Mouse (Mus musculus) midbrain, postnatal 0 days (tissue): ENCODE data around the gene Arid1a. TPM values are rescaled to one million over a fixed set of nuclear protein-coding genes. Genes with fewer than 3 reads are reported as not detected.
A peak's percentile ranks its signal among the peaks of the same experiment; 100 is the strongest.

Experiments
- ATAC-seq: fragments of 200-750 bp; cut with Nextera tagmentation; 2 replicates; pipeline ENCODE4 v1.8.0; 2017; ENCODE audit warnings: moderate number of reproducible peaks, mild to moderate bottlenecking, moderate TSS enrichment, moderate library complexity; ENCODE audit not compliant: low FRiP score
- DNase-seq: peaks from one replicate; pipeline ENCODE4 v3.0.0-alpha.2; 2015; ENCODE audit warnings: low spot score
- H3K27ac ChIP-seq: fragments of 300-500 bp; sonication (generic); 2 replicates; pipeline ENCODE4 v1.5.1; 2014; ENCODE audit warnings: low read depth, mild to moderate bottlenecking, low read length, mixed read lengths
- H3K27me3 ChIP-seq: fragments of 300-500 bp; sonication (generic); 2 replicates; pipeline ENCODE4 v1.6.1; 2014; ENCODE audit warnings: low read length, control low read depth, mixed read lengths; ENCODE audit not compliant: insufficient read depth
- H3K36me3 ChIP-seq: fragments of 300-500 bp; sonication (generic); 2 replicates; pipeline ENCODE4 v1.6.1; 2014; ENCODE audit warnings: low read length, control low read depth, mixed read lengths; ENCODE audit not compliant: insufficient read depth
- H3K4me1 ChIP-seq: fragments of 300-500 bp; sonication (generic); 2 replicates; pipeline ENCODE4 v1.6.1; 2014; ENCODE audit warnings: mild to moderate bottlenecking, control low read depth, antibody characterized with exemption, low read length, mixed read lengths; ENCODE audit not compliant: insufficient read depth
- H3K4me2 ChIP-seq: fragments of 300-500 bp; sonication (generic); 2 replicates; pipeline ENCODE4 v1.6.1; 2014; ENCODE audit warnings: low read depth, mild to moderate bottlenecking, low read length, mixed read lengths; ENCODE audit not compliant: poor library complexity, severe bottlenecking
- H3K4me3 ChIP-seq: fragments of 300-500 bp; sonication (generic); 2 replicates; pipeline ENCODE4 v1.5.1; 2014; ENCODE audit warnings: low read depth, mild to moderate bottlenecking, low read length, moderate library complexity
- H3K9ac ChIP-seq: fragments of 300-500 bp; sonication (generic); replicated peaks from 2 replicates; pipeline ENCODE4 v1.6.1; 2014; ENCODE audit warnings: mild to moderate bottlenecking, low read length, moderate library complexity, mixed read lengths; ENCODE audit not compliant: poor library complexity, severe bottlenecking
- H3K9me3 ChIP-seq: fragments of 300-500 bp; sonication (generic); 2 replicates; pipeline ENCODE4 v1.6.1; 2016; ENCODE audit warnings: low read length, control low read depth
- CTCF ChIP-seq: IDR thresholded peaks from 2 replicates; pipeline ENCODE4 v1.5.1; 2016; ENCODE audit warnings: antibody characterized with exemption, mild to moderate bottlenecking
- WGBS: fragments of 180-500 bp; shearing (Covaris S2); extraction: QIAGEN DNeasy Blood & Tissue Kit; methylation state at CpG from one replicate; pipeline ENCODE4 v1.1.7; 2014; 5-methylcytosine and 5-hydroxymethylcytosine counted together
- polyA plus RNA-seq: library from polyadenylated mRNA; unstranded; fragments of >200 nt; fragmentation: Nextera tagmentation; extraction: Ambion mirVana; gene quantifications from 2 replicates; pipeline ENCODE4 v1.2.1, GENCODE M21; 2015
- total RNA-seq: library from RNA; depleted of rRNA; stranded (reverse); fragments of >200 nt; gene quantifications from 2 replicates; pipeline ENCODE4 v1.2.3, GENCODE M21; 2014

Arid1a gene
- total and polyA plus RNA-seq, 2 experiments from 2014 or later: 19.5 to 66.2 TPM

GRCm38 (mm10) chr4:133645680-133646079 is 110.9 kb downstream of the Arid1a start:
- 49% methylated on average over 21 of the region's 21 CpGs for WGBS
- ATAC-seq: no peak
- Histone ChIP-seq H3K4me3 (no peak overlapping the region), H3K9me3 (0 out of 2 replicates have a peak, but pooled peaks cover 2% of the 10 kb centered on the region), H3K27ac (no peak overlapping the region), H3K27me3 (no peaks in the 10 kb centered on the region), H3K9ac (no peak overlapping the region), H3K4me1 (no peaks in the 10 kb centered on the region), H3K4me2 (no peak overlapping the region), H3K36me3 (no peaks in the 10 kb centered on the region)
- TF ChIP-seq CTCF: no peak
- no peak for DNase-seq

GRCm38 (mm10) chr4:133645195-133645594 is 111.4 kb downstream of the Arid1a start:
- ATAC-seq (no peak), DNase-seq (no peak)
- Histone ChIP-seq H3K9me3 (0 out of 2 replicates have a peak, but pooled peaks cover 2% of the 10 kb centered on the region), H3K4me3 (no peak overlapping the region), H3K36me3 (no peaks in the 10 kb centered on the region), H3K27me3 (no peaks in the 10 kb centered on the region), H3K27ac (no peak overlapping the region), H3K9ac (no peak overlapping the region), H3K4me1 (no peaks in the 10 kb centered on the region), H3K4me2 (no peak overlapping the region)
- TF ChIP-seq CTCF: peak; percentile 22; the same call in 1 of the 2 replicates
- WGBS: 84% methylated on average over 3 of the region's 3 CpGs

- 87% methylated on average over 5 of the region's 5 CpGs for WGBS
- no peak for ATAC-seq
Observed at GRCm38 (mm10) chr4:133634043-133634410, 122.5 kb downstream of the Arid1a start.

GRCm38 (mm10) chr4:133633332-133634042 is 123.1 kb downstream of the Arid1a start:
- Histone ChIP-seq H3K36me3 (no peaks in the 10 kb centered on the region), H3K27ac (peak overlapping the region; percentile 87), H3K4me1 (peaks cover 14% of the 10 kb centered on the region), H3K4me2 (peak overlapping the region; percentile 92), H3K9me3 (no peaks in the 10 kb centered on the region), H3K27me3 (no peaks in the 10 kb centered on the region), H3K9ac (peak overlapping the region; percentile 92), H3K4me3 (peak overlapping the region; percentile 85)
- DNase-seq (peak; percentile 81), ATAC-seq (peak; percentile 83)
- WGBS: 18% methylated on average over 19 of the region's 47 CpGs
- peak; percentile 75 for TF ChIP-seq CTCF

More at GRCm38 (mm10) chr4:133634043-133634410, 122.5 kb downstream of the Arid1a start:
- DNase-seq: no peak
- Histone ChIP-seq H3K9ac (no peak overlapping the region), H3K27ac (no peak overlapping the region), H3K4me3 (no peak overlapping the region), H3K4me2 (no peak overlapping the region), H3K4me1 (peaks cover 14% of the 10 kb centered on the region), H3K27me3 (no peaks in the 10 kb centered on the region), H3K9me3 (no peaks in the 10 kb centered on the region), H3K36me3 (no peaks in the 10 kb centered on the region)
- TF ChIP-seq CTCF: no peak

DNA sequence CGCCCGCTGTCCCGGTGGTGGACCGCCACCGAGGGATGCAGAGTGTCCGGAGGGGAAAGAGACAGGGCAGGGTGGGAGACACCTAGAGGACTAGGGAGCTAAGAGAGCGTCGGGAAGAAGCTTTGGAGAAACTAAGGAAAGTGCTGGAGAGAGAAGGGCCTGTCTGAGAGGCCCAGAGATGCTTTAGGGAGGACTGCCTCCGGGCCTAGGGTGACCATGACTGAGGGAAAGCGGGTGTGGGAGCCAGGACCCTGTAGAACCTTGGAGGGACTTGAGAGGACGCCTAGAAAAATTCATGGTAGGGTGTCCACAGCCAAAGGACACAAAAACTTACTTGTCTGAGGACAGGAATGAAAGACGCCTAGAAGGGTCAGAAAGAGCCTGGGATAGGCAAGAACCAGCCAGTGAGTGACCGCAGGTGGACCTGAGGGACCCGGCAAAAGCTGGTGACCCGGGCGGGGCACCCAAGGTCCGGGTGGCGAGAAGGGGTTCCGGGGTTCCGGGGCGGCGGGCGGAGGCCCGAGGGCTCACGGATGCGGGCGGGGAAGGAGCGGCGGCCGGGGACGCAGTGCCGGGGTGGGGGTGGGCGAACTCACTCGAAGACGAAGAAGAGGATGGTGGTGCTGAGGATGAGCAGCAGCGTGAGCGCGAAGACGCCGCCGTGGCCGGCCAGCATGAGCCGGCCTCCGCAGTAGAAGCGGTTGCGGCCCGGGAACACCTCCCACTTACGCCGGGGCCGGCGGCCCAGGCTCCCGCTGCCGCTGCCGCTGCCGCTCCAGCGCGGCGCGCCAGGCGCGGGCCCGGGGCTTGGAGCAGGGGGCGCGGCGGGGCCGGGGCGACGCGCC is 123.9 kb downstream of the Arid1a start:
- under 1% methylated on average over 46 of the region's 69 CpGs for WGBS
- peak; percentile 41 for DNase-seq
- H3K9ac ChIP-seq: peak overlapping the region; percentile 92
- peak overlapping the region; percentile 87 for H3K27ac ChIP-seq
- no peaks in the 10 kb centered on the region for H3K36me3 ChIP-seq
- ATAC-seq: peak; percentile 64
- TF ChIP-seq CTCF: no peak
- H3K4me3 ChIP-seq: peak overlapping the region; percentile 85
- H3K4me1 ChIP-seq: peaks cover 14% of the 10 kb centered on the region
- no peaks in the 10 kb centered on the region for H3K9me3 ChIP-seq
- peak overlapping the region; percentile 92 for H3K4me2 ChIP-seq
- H3K27me3 ChIP-seq: no peaks in the 10 kb centered on the region
